Mouse (Mus musculus) liver, embryonic 14.5 days (tissue): ENCODE data around the gene Cyp4v3. TPM values are rescaled to one million over a fixed set of nuclear protein-coding genes. Genes with fewer than 3 reads are reported as not detected.

Experiments used
- ATAC-seq: fragments of 200-750 bp; cut with Nextera tagmentation; 2 replicates; pipeline ENCODE4 v1.8.0; 2017; ENCODE audit warnings: moderate number of reproducible peaks, mild to moderate bottlenecking, moderate library complexity; ENCODE audit not compliant: insufficient read depth
- DNase-seq, 3 experiments: peaks; one replicate each; pipeline ENCODE4 v3.0.0-alpha.2; 2012 to 2013; ENCODE audit warnings: low read depth in 3 of 3, low spot score in 3 of 3
- H3K27ac ChIP-seq: fragments of 300-500 bp; sonication (generic); 2 replicates; pipeline ENCODE4 v1.5.1; 2014; ENCODE audit warnings: moderate library complexity, mild to moderate bottlenecking, control low read depth, inconsistent platforms
- H3K27me3 ChIP-seq: fragments of 300-500 bp; sonication (generic); 2 replicates; pipeline ENCODE4 v1.6.1; 2014; ENCODE audit warnings: mild to moderate bottlenecking, low read length, moderate library complexity; ENCODE audit not compliant: control insufficient read depth, insufficient read depth
- H3K36me3 ChIP-seq: fragments of 300-500 bp; sonication (generic); replicated peaks from 2 replicates; pipeline ENCODE4 v1.6.1; 2014; ENCODE audit warnings: low read depth; ENCODE audit not compliant: control insufficient read depth, insufficient read depth
- H3K4me1 ChIP-seq, 2 experiments: fragments of 200-500 bp in 1 of 2; fragments of 300-500 bp in 1 of 2; sonication (generic) in 1 of 2; replicated peaks; 2 replicates each; pipeline ENCODE4 v1.6.1; 2012 to 2014; ENCODE audit warnings: antibody characterized with exemption in 1 of 2, inconsistent platforms in 1 of 2, low read length in 1 of 2; ENCODE audit not compliant: control insufficient read depth in 2 of 2, insufficient read depth in 2 of 2
- H3K4me2 ChIP-seq: fragments of 300-500 bp; sonication (generic); 2 replicates; pipeline ENCODE4 v1.6.1; 2014; ENCODE audit warnings: low read depth, mild to moderate bottlenecking, control low read depth, moderate library complexity
- H3K4me3 ChIP-seq, 2 experiments: fragments of 200-500 bp in 1 of 2; fragments of 300-500 bp in 1 of 2; sonication (generic) in 1 of 2; 2 replicates each; pipeline ENCODE4 v1.5.1; 2012 to 2014; ENCODE audit warnings: low read depth in 2 of 2, low read length in 2 of 2, mild to moderate bottlenecking in 2 of 2, control low read depth in 1 of 2, inconsistent platforms in 1 of 2, moderate library complexity in 1 of 2; ENCODE audit not compliant: insufficient read depth in 1 of 2
- H3K9ac ChIP-seq: fragments of 300-500 bp; sonication (generic); replicated peaks from 2 replicates; pipeline ENCODE4 v1.6.1; 2014; ENCODE audit warnings: mild to moderate bottlenecking, control low read depth, moderate library complexity
- H3K9me3 ChIP-seq: fragments of 300-500 bp; sonication (generic); 2 replicates; pipeline ENCODE4 v1.6.1; 2016; ENCODE audit warnings: low read length, mixed read lengths; ENCODE audit not compliant: control insufficient read depth
- CTCF ChIP-seq: IDR thresholded peaks from 2 replicates; pipeline ENCODE4 v1.5.1; 2016; ENCODE audit warnings: antibody characterized with exemption, low read depth, control low read depth
- EP300 ChIP-seq: IDR thresholded peaks from 2 replicates; pipeline ENCODE4 v1.6.1; 2016; ENCODE audit warnings: antibody characterized with exemption, low read depth
- WGBS: fragments of 180-500 bp; shearing (Covaris S2); extraction: QIAGEN DNeasy Blood & Tissue Kit; methylation state at CpG from one replicate; pipeline ENCODE4 v1.1.7; 2014; ENCODE audit not compliant: insufficient replicate concordance; 5-methylcytosine and 5-hydroxymethylcytosine counted together
- polyA plus RNA-seq, 2 experiments: library from polyadenylated mRNA; depleted of rRNA in 1 of 2; stranded (reverse) in 1 of 2; unstranded in 1 of 2; fragments of >200 nt; fragmentation: Nextera tagmentation in 1 of 2; extraction: Ambion mirVana in 1 of 2; gene quantifications; 2 replicates each; pipeline versions ENCODE4 v1.2.1 to v1.2.3; 2012 to 2014

Cyp4v3 gene
- polyA plus RNA-seq, 2 experiments: 2.3 to 5.4 TPM

DNA sequence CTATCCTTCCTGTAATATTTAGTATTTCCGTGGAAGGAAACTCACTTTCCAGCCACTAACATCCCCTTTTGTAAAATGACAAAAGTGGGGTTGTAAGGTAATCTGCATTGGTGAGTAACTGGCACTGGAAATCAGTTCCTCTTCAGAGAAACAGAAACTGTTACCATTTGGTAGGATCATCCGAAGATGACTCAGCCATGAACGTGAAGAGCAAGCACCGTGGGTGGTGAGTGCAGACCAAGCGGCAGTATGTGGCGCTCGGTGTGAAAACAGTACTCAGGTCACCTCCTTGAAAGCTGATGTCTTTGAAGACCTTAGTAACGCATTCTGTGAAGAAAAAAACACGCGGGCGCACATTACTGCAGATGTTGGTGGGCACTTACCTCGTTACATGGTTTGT is 78.0 kb downstream of the Cyp4v3 start:
- no peak overlapping the region for H3K4me2 ChIP-seq
- H3K27me3 ChIP-seq: no peaks in the 10 kb centered on the region
- no peak overlapping the region for H3K9ac ChIP-seq
- H3K9me3 ChIP-seq: no peaks in the 10 kb centered on the region
- DNase-seq (no peak), ATAC-seq (no peak)
- WGBS: 71% methylated on average over 12 of the region's 12 CpGs
- H3K36me3 ChIP-seq: no peaks in the 10 kb centered on the region
- H3K4me3 ChIP-seq: no peak overlapping the region
- no peaks in the 10 kb centered on the region for H3K4me1 ChIP-seq
- TF ChIP-seq EP300 (no peak), CTCF (no peak)
- H3K27ac ChIP-seq: no peak overlapping the region

Other genes starting within 250 kb of the Cyp4v3 start
- gene F11, start 71.2 kb downstream of the Cyp4v3 start, polyA plus RNA-seq (2012; rRNA removed): 8.4 and 10.1 TPM in 2 replicates
- 10.8 and 11.2 TPM in 2 replicates for gene F11, start 71.2 kb downstream of the Cyp4v3 start, polyA plus RNA-seq (2014; fragmentation: Nextera tagmentation; extraction: Ambion mirVana)
- 3.1 and 4.3 TPM in 2 replicates for gene Klkb1, start 38.4 kb downstream of the Cyp4v3 start, polyA plus RNA-seq (2012; rRNA removed)
- 6.0 and 6.3 TPM in 2 replicates for gene Klkb1, start 38.4 kb downstream of the Cyp4v3 start, polyA plus RNA-seq (2014; fragmentation: Nextera tagmentation; extraction: Ambion mirVana)
- gene Gm45753, start 24.8 kb downstream of the Cyp4v3 start, polyA plus RNA-seq (2012; rRNA removed): 0.20 TPM in 1 of 2 replicates, not detected in the other
- 7.0 and 9.7 TPM in 2 replicates for gene Gm45753, start 24.8 kb downstream of the Cyp4v3 start, polyA plus RNA-seq (2014; fragmentation: Nextera tagmentation; extraction: Ambion mirVana)
- 1.2 and 1.4 TPM in 2 replicates for gene Fam149a, start 49.1 kb upstream of the Cyp4v3 start, polyA plus RNA-seq (2012; rRNA removed)
- gene Fam149a, start 49.1 kb upstream of the Cyp4v3 start, polyA plus RNA-seq (2014; fragmentation: Nextera tagmentation; extraction: Ambion mirVana): 1.7 and 1.8 TPM in 2 replicates
- gene Tlr3, start 77.9 kb upstream of the Cyp4v3 start, polyA plus RNA-seq (2012; rRNA removed): 0.40 and 0.61 TPM in 2 replicates
- 0.38 and 1.3 TPM in 2 replicates for gene Tlr3, start 77.9 kb upstream of the Cyp4v3 start, polyA plus RNA-seq (2014; fragmentation: Nextera tagmentation; extraction: Ambion mirVana)
- gene Sorbs2, start 174.6 kb upstream of the Cyp4v3 start, polyA plus RNA-seq (2012; rRNA removed): 2.5 and 3.7 TPM in 2 replicates
- 6.2 and 7.0 TPM in 2 replicates for gene Sorbs2, start 174.6 kb upstream of the Cyp4v3 start, polyA plus RNA-seq (2014; fragmentation: Nextera tagmentation; extraction: Ambion mirVana)